Mouse (Mus musculus) brain, embryonic 14.5 days (tissue): ENCODE data around the gene Trim12a.
"Not testable (repeated sequence)": the region's sequence is repeated elsewhere in the genome, so short reads cannot be mapped to it uniquely, and the experiment has no call there.

Experiments used
- CTCF ChIP-seq: fragments of 200-500 bp; IDR thresholded peaks from 2 replicates; pipeline ENCODE4 v1.5.1; 2012; ENCODE audit warnings: inconsistent platforms, mild to moderate bottlenecking, moderate library complexity, borderline replicate concordance; ENCODE audit not compliant: insufficient read depth, insufficient read length; ENCODE audit errors: extremely low read depth
- POLR2A ChIP-seq: fragments of 200-500 bp; IDR thresholded peaks from 2 replicates; pipeline ENCODE4 v1.6.1; 2012; ENCODE audit warnings: mild to moderate bottlenecking, inconsistent platforms, borderline replicate concordance; ENCODE audit not compliant: poor library complexity, insufficient read depth, insufficient read length, severe bottlenecking; ENCODE audit errors: extremely low read depth

- TF ChIP-seq POLR2A, CTCF: not testable (repeated sequence)
Measured at GRCm38 (mm10) chr7:104340744-104341143, 25.5 kb upstream of the Trim12a start.
